Mouse (Mus musculus) embryonic facial prominence, embryonic 15.5 days (tissue): ENCODE measurements around the gene Ank3. TPM values are rescaled to one million over a fixed set of nuclear protein-coding genes. Genes with fewer than 3 reads are reported as not detected.

ENCODE experiments used
- ATAC-seq: fragments of 200-750 bp; cut with Nextera tagmentation; 2 replicates; pipeline ENCODE4 v1.8.0; 2017; ENCODE audit warnings: low read depth, moderate TSS enrichment; ENCODE audit not compliant: insufficient number of reproducible peaks, low FRiP score, low TSS enrichment
- H3K27ac ChIP-seq: fragments of 300-500 bp; sonication (generic); replicated peaks from 2 replicates; pipeline ENCODE4 v1.5.1; 2015; ENCODE audit warnings: mild to moderate bottlenecking, inconsistent platforms
- H3K27me3 ChIP-seq: fragments of 300-500 bp; sonication (generic); 2 replicates; pipeline ENCODE4 v1.6.1; 2015; ENCODE audit warnings: inconsistent platforms
- H3K36me3 ChIP-seq: fragments of 300-500 bp; sonication (generic); 2 replicates; pipeline ENCODE4 v1.6.1; 2015; ENCODE audit warnings: mild to moderate bottlenecking, inconsistent platforms
- H3K4me1 ChIP-seq: fragments of 300-500 bp; sonication (generic); 2 replicates; pipeline ENCODE4 v1.6.1; 2015; ENCODE audit warnings: inconsistent platforms
- H3K4me2 ChIP-seq: fragments of 300-500 bp; sonication (generic); replicated peaks from 2 replicates; pipeline ENCODE4 v1.6.1; 2015; ENCODE audit warnings: mild to moderate bottlenecking, inconsistent platforms
- H3K4me3 ChIP-seq: fragments of 300-500 bp; sonication (generic); replicated peaks from 2 replicates; pipeline ENCODE4 v1.5.1; 2015; ENCODE audit warnings: mild to moderate bottlenecking, inconsistent platforms
- H3K9ac ChIP-seq: fragments of 300-500 bp; sonication (generic); 2 replicates; pipeline ENCODE4 v1.6.1; 2015; ENCODE audit warnings: inconsistent platforms
- H3K9me3 ChIP-seq: fragments of 300-500 bp; sonication (generic); replicated peaks from 2 replicates; pipeline ENCODE4 v1.6.1; 2016; ENCODE audit warnings: inconsistent platforms
- WGBS: fragments of 180-500 bp; shearing (Covaris S2); methylation state at CpG from one replicate; pipeline ENCODE4 v1.1.7; 2015; 5-methylcytosine and 5-hydroxymethylcytosine counted together
- polyA plus RNA-seq: library from polyadenylated mRNA; unstranded; fragments of >200 nt; fragmentation: Nextera tagmentation; extraction: Ambion mirVana; gene quantifications from 2 replicates; pipeline ENCODE4 v1.2.1, GENCODE M21; 2015

Gene Ank3
- polyA plus RNA-seq, 1 experiment from 2014 or later, result 24.3 TPM

GRCm38 (mm10) chr10:69872182-69872741 lies 473.7 kb downstream of the Ank3 start:
- H3K4me3 ChIP-seq, result no peak overlapping the region
- no peaks in the 10 kb centered on the region; the same call in 1 of the 2 replicates for H3K36me3 ChIP-seq
- H3K9me3 ChIP-seq, result no peaks in the 10 kb centered on the region
- WGBS, result 66% methylated on average over 10 of the region's 10 CpGs
- H3K4me1 ChIP-seq, result no peaks in the 10 kb centered on the region
- no peak overlapping the region for H3K4me2 ChIP-seq
- H3K9ac ChIP-seq, result no peak overlapping the region
- H3K27me3 ChIP-seq, result no peaks in the 10 kb centered on the region
- 0 out of 2 replicates have a peak overlapping the region, but pooled peaks have one; percentile 48 for H3K27ac ChIP-seq
- ATAC-seq, result peak; percentile 36; the same call in 1 of the 2 replicates

GRCm38 (mm10) chr10:69872892-69873291 lies 474.3 kb downstream of the Ank3 start:
- no peak for ATAC-seq
- 74% methylated on average over 5 of the region's 5 CpGs for WGBS
- Histone ChIP-seq H3K4me3 (no peak overlapping the region), H3K9me3 (no peaks in the 10 kb centered on the region), H3K4me1 (no peaks in the 10 kb centered on the region), H3K36me3 (no peaks in the 10 kb centered on the region; the same call in 1 of the 2 replicates), H3K9ac (no peak overlapping the region), H3K27me3 (no peaks in the 10 kb centered on the region), H3K4me2 (no peak overlapping the region), H3K27ac (no peak overlapping the region)

DNA sequence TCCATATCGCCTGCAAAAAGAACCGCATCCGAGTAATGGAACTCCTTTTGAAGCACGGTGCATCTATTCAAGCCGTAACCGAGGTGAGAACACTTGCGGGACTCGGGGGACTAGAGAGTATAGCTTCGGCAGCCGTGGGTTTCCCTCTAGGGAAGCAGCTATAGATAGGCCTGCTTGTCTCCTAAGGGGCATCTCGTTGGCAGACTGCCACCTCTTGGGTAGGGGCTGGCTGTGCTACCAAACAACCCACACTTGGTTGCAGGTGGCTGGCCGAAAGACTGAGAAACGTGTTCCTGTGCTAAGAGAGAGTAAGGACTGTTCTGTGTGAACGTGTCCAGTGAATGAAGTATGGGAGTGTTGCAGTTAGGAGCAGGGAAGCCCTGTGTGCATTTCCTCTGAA lies 476.2 kb downstream of the Ank3 start:
- ATAC-seq, result no peak
- H3K27ac ChIP-seq, result no peak overlapping the region
- H3K27me3 ChIP-seq, result no peaks in the 10 kb centered on the region
- WGBS, result 72% methylated on average over 14 of the region's 14 CpGs
- H3K9me3 ChIP-seq, result no peaks in the 10 kb centered on the region
- no peaks in the 10 kb centered on the region for H3K4me1 ChIP-seq
- H3K36me3 ChIP-seq, result 0 out of 2 replicates have a peak, but pooled peaks cover under 1% of the 10 kb centered on the region
- no peak overlapping the region for H3K4me2 ChIP-seq
- no peak overlapping the region for H3K4me3 ChIP-seq
- no peak overlapping the region for H3K9ac ChIP-seq

DNA sequence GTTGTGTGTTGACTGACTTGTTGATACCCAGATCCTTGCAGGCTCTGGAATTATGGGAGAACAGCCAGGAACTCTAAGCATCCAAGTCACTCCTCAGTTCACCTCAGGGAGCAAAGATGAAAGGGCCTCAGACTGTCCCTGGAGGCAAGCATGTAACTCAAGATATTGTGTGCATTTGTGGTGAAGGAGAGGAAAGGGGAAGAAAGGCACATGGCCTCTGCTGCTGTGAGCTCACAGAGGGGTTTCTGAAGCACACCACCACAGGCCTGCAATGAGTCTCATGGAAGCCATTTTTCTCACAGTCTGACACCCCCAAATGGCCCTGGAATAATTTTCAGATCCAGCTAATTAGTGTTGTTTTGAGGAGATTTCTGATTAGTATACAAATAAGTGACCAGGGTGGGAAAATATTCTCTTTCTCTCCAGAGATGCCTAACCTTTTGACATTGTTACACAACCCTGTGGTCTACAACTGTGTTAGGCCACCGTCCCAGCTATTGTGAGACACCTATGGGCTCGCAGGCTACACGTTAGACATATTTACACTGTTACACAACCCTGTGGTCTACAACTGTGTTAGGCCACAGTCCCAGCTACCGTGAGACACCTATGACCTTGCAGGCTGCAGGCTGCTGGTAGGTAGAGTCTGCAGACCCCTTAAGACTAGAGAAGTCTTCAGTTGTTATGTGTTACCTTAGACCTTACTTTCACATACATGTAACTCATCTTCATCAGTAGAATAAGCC lies 485.5 kb downstream of the Ank3 start:
- no peak for ATAC-seq
- H3K27me3 ChIP-seq, result no peaks in the 10 kb centered on the region
- H3K4me1 ChIP-seq, result no peaks in the 10 kb centered on the region
- WGBS, result 85% methylated on average over 4 of the region's 4 CpGs
- no peak overlapping the region for H3K4me3 ChIP-seq
- H3K9me3 ChIP-seq, result no peaks in the 10 kb centered on the region
- no peak overlapping the region for H3K9ac ChIP-seq
- H3K4me2 ChIP-seq, result no peak overlapping the region
- peaks cover 19% of the 10 kb centered on the region for H3K36me3 ChIP-seq
- no peak overlapping the region for H3K27ac ChIP-seq

DNA sequence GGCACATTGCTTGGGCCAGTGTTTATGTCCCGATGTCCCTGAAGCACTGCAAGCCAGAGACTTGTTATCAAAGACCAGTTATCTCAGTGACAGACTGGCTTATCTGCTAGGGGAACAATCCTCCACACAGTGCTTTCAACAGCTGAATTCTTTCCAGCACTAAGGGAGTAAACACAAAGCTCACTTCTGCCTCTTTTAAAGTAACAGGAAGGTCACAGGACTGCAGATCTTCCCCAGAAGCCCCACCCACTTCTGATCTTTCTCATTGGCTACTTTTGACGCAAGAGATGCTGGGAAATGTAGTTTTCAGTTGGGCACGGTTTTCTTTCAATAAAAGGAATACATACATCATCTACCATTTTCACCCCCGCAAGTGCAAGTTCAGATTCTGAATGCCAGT lies 489.8 kb downstream of the Ank3 start:
- Histone ChIP-seq H3K36me3 (0 out of 2 replicates have a peak, but pooled peaks cover 4% of the 10 kb centered on the region), H3K27me3 (no peaks in the 10 kb centered on the region), H3K4me1 (no peaks in the 10 kb centered on the region), H3K27ac (no peak overlapping the region), H3K4me3 (no peak overlapping the region), H3K9me3 (no peaks in the 10 kb centered on the region), H3K4me2 (no peak overlapping the region), H3K9ac (no peak overlapping the region)
- 28% methylated on average over 4 of the region's 4 CpGs for WGBS
- ATAC-seq, result no peak

DNA sequence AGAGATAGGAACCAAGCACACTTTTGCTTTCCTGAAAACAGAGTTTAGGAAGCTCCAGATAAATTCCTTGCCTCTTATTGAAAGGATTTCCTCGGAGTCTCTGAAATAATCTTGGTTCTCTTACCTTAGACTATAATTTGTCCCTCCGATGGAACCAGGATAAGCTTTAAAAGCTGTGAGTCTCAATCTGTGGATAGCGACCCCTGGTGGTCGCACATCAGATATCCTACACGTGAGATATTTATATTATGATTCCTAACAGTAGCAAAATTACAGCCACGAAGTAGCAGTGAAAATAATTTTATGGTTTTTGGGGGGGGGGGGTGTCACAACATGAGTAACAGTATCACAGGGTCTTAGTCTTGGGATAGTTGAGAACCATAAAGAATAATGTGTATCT lies 491.2 kb downstream of the Ank3 start:
- WGBS, result 20% methylated on average over 6 of the region's 6 CpGs
- no peaks in the 10 kb centered on the region for H3K27me3 ChIP-seq
- H3K27ac ChIP-seq, result no peak overlapping the region
- no peak for ATAC-seq
- 0 out of 2 replicates have a peak, but pooled peaks cover 2% of the 10 kb centered on the region for H3K36me3 ChIP-seq
- no peak overlapping the region for H3K4me3 ChIP-seq
- no peaks in the 10 kb centered on the region for H3K4me1 ChIP-seq
- no peak overlapping the region for H3K9ac ChIP-seq
- no peak overlapping the region for H3K4me2 ChIP-seq
- no peaks in the 10 kb centered on the region for H3K9me3 ChIP-seq

DNA sequence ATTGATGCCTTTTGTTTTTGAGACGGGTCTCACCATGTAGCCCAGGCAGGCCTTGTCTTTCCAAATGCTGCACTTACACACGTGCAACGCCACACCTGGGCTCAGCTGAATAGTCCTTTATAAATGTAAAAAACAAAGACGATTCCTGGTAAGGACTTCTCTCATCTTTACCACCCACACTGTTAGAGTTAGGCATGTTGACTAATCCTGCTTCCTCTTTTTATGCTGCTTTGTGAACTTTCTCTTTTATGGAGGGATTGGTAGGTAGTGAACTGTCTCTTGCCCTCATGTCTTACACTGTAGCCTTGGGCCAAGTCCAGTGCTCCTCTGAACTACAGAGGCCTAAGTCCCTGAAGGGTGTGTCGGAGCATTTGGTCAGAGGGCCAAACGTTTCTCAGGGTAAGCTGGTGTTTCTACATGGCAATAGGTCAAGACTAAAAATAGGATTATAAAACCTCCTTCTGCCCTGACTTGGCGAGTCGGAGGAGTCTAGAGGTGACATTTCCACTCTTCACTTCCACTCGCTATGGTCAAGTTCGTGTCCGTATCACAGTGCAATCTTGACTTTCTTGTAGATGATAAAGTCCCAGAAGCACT lies 491.9 kb downstream of the Ank3 start:
- no peaks in the 10 kb centered on the region for H3K4me1 ChIP-seq
- H3K4me2 ChIP-seq, result no peak overlapping the region
- H3K9me3 ChIP-seq, result no peaks in the 10 kb centered on the region
- WGBS, result 85% methylated on average over 11 of the region's 11 CpGs
- no peaks in the 10 kb centered on the region for H3K27me3 ChIP-seq
- H3K9ac ChIP-seq, result no peak overlapping the region
- 0 out of 2 replicates have a peak, but pooled peaks cover 2% of the 10 kb centered on the region for H3K36me3 ChIP-seq
- ATAC-seq, result no peak
- no peak overlapping the region for H3K27ac ChIP-seq
- H3K4me3 ChIP-seq, result no peak overlapping the region

DNA sequence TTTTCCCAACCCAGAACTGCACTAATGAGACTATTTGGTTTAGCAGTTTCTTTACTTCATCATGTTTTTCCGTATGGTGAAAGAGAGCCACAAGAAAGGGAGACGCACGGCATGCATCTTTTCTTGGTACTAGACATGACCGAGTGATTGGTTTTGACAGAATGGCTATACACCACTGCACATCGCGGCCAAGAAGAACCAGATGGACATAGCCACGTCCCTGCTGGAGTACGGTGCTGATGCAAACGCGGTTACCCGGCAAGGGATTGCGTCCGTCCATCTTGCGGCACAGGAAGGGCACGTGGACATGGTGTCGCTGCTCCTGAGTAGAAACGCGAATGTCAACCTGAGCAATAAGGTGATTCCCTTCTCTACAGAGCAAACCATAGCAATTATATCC lies 493.6 kb downstream of the Ank3 start:
- no peak overlapping the region for H3K27ac ChIP-seq
- H3K27me3 ChIP-seq, result no peaks in the 10 kb centered on the region
- WGBS, result 93% methylated on average over 18 of the region's 18 CpGs
- H3K9ac ChIP-seq, result no peak overlapping the region
- no peak overlapping the region for H3K4me3 ChIP-seq
- no peaks in the 10 kb centered on the region for H3K9me3 ChIP-seq
- no peaks in the 10 kb centered on the region for H3K4me1 ChIP-seq
- 0 out of 2 replicates have a peak, but pooled peaks cover 2% of the 10 kb centered on the region for H3K36me3 ChIP-seq
- H3K4me2 ChIP-seq, result no peak overlapping the region
- ATAC-seq, result no peak

DNA sequence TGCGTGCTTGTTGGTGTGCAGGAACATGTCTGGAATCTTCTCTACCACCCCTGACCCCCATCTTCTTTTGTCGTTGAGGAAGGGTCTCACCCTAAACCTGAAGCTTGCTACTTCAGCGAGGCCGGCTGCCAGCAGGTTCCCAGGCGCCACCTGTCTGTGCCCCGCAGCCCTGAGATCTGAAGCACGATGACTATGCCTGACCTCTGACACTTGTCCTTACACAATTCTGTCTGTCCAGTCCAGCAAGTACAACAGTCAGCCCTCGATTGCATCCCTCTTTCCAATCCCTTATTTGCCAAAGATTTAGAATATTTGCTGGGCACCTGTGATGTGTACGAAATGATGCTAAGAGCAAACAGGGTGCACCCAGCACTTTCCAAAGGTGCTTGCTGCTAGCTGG lies 497.0 kb downstream of the Ank3 start:
- Histone ChIP-seq H3K9me3 (no peaks in the 10 kb centered on the region), H3K4me2 (no peak overlapping the region), H3K9ac (no peak overlapping the region), H3K4me1 (no peaks in the 10 kb centered on the region), H3K27ac (no peak overlapping the region), H3K27me3 (no peaks in the 10 kb centered on the region), H3K36me3 (0 out of 2 replicates have a peak, but pooled peaks cover 2% of the 10 kb centered on the region), H3K4me3 (no peak overlapping the region)
- no peak for ATAC-seq
- WGBS, result 74% methylated on average over 9 of the region's 9 CpGs

DNA sequence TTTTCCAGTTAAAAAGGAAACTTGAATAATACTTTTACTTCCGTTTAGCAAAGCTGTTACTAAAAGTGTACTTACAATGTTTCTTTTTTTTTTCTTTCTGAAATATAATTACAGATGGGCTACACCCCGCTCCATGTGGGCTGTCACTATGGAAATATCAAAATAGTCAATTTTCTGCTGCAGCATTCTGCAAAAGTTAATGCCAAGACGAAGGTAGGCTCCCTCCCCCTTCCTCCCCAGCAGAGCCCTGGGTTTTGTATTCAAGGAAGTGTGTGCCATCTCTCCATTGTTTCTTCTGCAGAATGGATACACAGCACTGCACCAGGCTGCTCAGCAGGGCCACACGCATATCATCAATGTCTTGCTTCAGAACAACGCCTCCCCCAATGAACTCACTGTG lies 499.4 kb downstream of the Ank3 start:
- Histone ChIP-seq H3K36me3 (0 out of 2 replicates have a peak, but pooled peaks cover 2% of the 10 kb centered on the region), H3K4me1 (no peaks in the 10 kb centered on the region), H3K9ac (no peak overlapping the region), H3K4me2 (no peak overlapping the region), H3K9me3 (no peaks in the 10 kb centered on the region), H3K27me3 (no peaks in the 10 kb centered on the region), H3K4me3 (no peak overlapping the region), H3K27ac (no peak overlapping the region)
- ATAC-seq, result no peak
- WGBS, result 81% methylated on average over 5 of the region's 5 CpGs

- WGBS, result 92% methylated on average over 8 of the region's 8 CpGs
- Histone ChIP-seq H3K4me1 (no peaks in the 10 kb centered on the region), H3K4me2 (no peak overlapping the region), H3K36me3 (0 out of 2 replicates have a peak, but pooled peaks cover 2% of the 10 kb centered on the region), H3K27me3 (no peaks in the 10 kb centered on the region), H3K27ac (no peak overlapping the region), H3K9me3 (no peaks in the 10 kb centered on the region), H3K4me3 (no peak overlapping the region), H3K9ac (no peak overlapping the region)
- ATAC-seq, result no peak
Observed at GRCm38 (mm10) chr10:69898821-69899220, 500.2 kb downstream of the Ank3 start.
